Mouse (Mus musculus) left cerebral cortex, adult 18-20 months (tissue): ENCODE data around the gene Cc2d1a. TPM values are rescaled to one million over a fixed set of nuclear protein-coding genes. Genes with fewer than 3 reads are reported as not detected.

Experiments
- DNase-seq, 2 experiments: peaks; one replicate each; pipeline ENCODE4 v3.0.0; 2021 to 2022; ENCODE audit warnings: low spot score in 2 of 2, mixed read lengths in 1 of 2
- total RNA-seq, 2 experiments: library from RNA; stranded (reverse); gene quantifications; 2 replicates each; pipeline ENCODE4 v1.2.3; 2021

Gene Cc2d1a
- total RNA-seq, 2 experiments from 2014 or later: 47.1 to 55.6 TPM

GRCm38 (mm10) chr8:84178592-84178991 lies 30.9 kb upstream of the Cc2d1a start:
- no peak for DNase-seq

- DNase-seq: no peak
Measured at GRCm38 (mm10) chr8:84177405-84177804, 29.7 kb upstream of the Cc2d1a start.

GRCm38 (mm10) chr8:84176560-84176959 lies 28.8 kb upstream of the Cc2d1a start:
- no peak for DNase-seq

- no peak for DNase-seq
Measured at GRCm38 (mm10) chr8:84173861-84174260, 26.1 kb upstream of the Cc2d1a start.

GRCm38 (mm10) chr8:84170096-84170495 lies 22.4 kb upstream of the Cc2d1a start:
- DNase-seq: no peak

- no peak for DNase-seq
Measured at GRCm38 (mm10) chr8:84167696-84168095, 20.0 kb upstream of the Cc2d1a start.

GRCm38 (mm10) chr8:84157620-84158019 lies 9.9 kb upstream of the Cc2d1a start:
- DNase-seq: no peak

- no peak for DNase-seq
Measured at GRCm38 (mm10) chr8:84149181-84149580, 1.4 kb upstream of the Cc2d1a start.

GRCm38 (mm10) chr8:84148531-84148850 lies 755 bp upstream of the Cc2d1a start:
- DNase-seq: no peak

- DNase-seq: no peak
Measured at GRCm38 (mm10) chr8:84147324-84147766, 391 bp downstream of the Cc2d1a start.

- DNase-seq: no peak
Measured at GRCm38 (mm10) chr8:84144636-84145245, 3.0 kb downstream of the Cc2d1a start.

- DNase-seq: no peak
Measured at GRCm38 (mm10) chr8:84140838-84141237, 6.9 kb downstream of the Cc2d1a start.

GRCm38 (mm10) chr8:84137848-84138247 lies 9.9 kb downstream of the Cc2d1a start:
- no peak for DNase-seq

GRCm38 (mm10) chr8:84132225-84132624 lies 15.5 kb downstream of the Cc2d1a start:
- no peak for DNase-seq

GRCm38 (mm10) chr8:84130806-84131205 lies 16.9 kb downstream of the Cc2d1a start:
- DNase-seq: no peak

GRCm38 (mm10) chr8:84128277-84128676 lies 19.5 kb downstream of the Cc2d1a start:
- DNase-seq: no peak

- DNase-seq: no peak
Measured at GRCm38 (mm10) chr8:84127202-84127901, 20.4 kb downstream of the Cc2d1a start.

GRCm38 (mm10) chr8:84126742-84127141 lies 21.0 kb downstream of the Cc2d1a start:
- no peak for DNase-seq

GRCm38 (mm10) chr8:84125656-84126055 lies 22.1 kb downstream of the Cc2d1a start, which contains the start of gene Podnl1:
Gene Podnl1 (plus strand): TSS chr8:84125989.
- DNase-seq: no peak

- DNase-seq: no peak
Measured at GRCm38 (mm10) chr8:84122151-84122550, 25.6 kb downstream of the Cc2d1a start.

GRCm38 (mm10) chr8:84115646-84116045 lies 32.1 kb downstream of the Cc2d1a start:
- DNase-seq: no peak

GRCm38 (mm10) chr8:84106216-84107040 lies 41.3 kb downstream of the Cc2d1a start:
- no peak for DNase-seq
